Mouse (Mus musculus) CH12.LX (cell line): ENCODE measurements around the gene Osbp.

Experiments used
- CHD1 ChIP-seq: IDR thresholded peaks from 2 replicates; pipeline ENCODE4 v1.6.1; 2012; ENCODE audit warnings: low read depth, low read length, improper control_type of control experiment, inconsistent platforms
- CTCF ChIP-seq, 2 experiments: IDR thresholded peaks in 1 of 2; conservative IDR thresholded peaks in 1 of 2; 2 replicates each; pipeline ENCODE4 v1.5.1; 2011 to 2012; ENCODE audit warnings: low read depth in 2 of 2, low read length in 2 of 2, improper control_type of control experiment in 1 of 2, inconsistent platforms in 1 of 2, mild to moderate bottlenecking in 1 of 2, moderate library complexity in 1 of 2
- EP300 ChIP-seq: IDR thresholded peaks from 2 replicates; pipeline ENCODE4 v1.6.1; 2011; ENCODE audit warnings: low read length, improper control_type of control experiment
- HCFC1 ChIP-seq: IDR thresholded peaks from 2 replicates; pipeline ENCODE4 v1.6.1; 2012; ENCODE audit warnings: low read depth, mild to moderate bottlenecking, inconsistent platforms, low read length, improper control_type of control experiment
- KAT2A ChIP-seq: IDR thresholded peaks from 2 replicates; pipeline ENCODE4 v1.6.1; 2012; ENCODE audit warnings: low read length, improper control_type of control experiment, inconsistent platforms; ENCODE audit not compliant: insufficient replicate concordance
- MXI1 ChIP-seq: IDR thresholded peaks from 2 replicates; pipeline ENCODE4 v1.6.1; 2011; ENCODE audit warnings: mild to moderate bottlenecking, low read depth, low read length, improper control_type of control experiment
- NRF1 ChIP-seq: IDR thresholded peaks from 2 replicates; pipeline ENCODE4 v1.6.1; 2014; ENCODE audit warnings: low read depth, mild to moderate bottlenecking, inconsistent platforms, low read length, improper control_type of control experiment, moderate library complexity
- POLR2A ChIP-seq: IDR thresholded peaks from 2 replicates; pipeline ENCODE4 v1.6.1; 2011; ENCODE audit warnings: low read depth, mild to moderate bottlenecking, improper control_type of control experiment, low read length
- RCOR1 ChIP-seq: conservative IDR thresholded peaks from 2 replicates; pipeline ENCODE4 v1.6.1; 2012; ENCODE audit warnings: low read depth, mild to moderate bottlenecking, inconsistent platforms, low read length, improper control_type of control experiment
- TCF12 ChIP-seq: IDR thresholded peaks from 2 replicates; pipeline ENCODE4 v1.6.1; 2014; ENCODE audit warnings: low read depth, mild to moderate bottlenecking, inconsistent platforms, low read length, improper control_type of control experiment
- UBTF ChIP-seq: IDR thresholded peaks from 2 replicates; pipeline ENCODE4 v1.6.1; 2012; ENCODE audit warnings: low read depth, mild to moderate bottlenecking, inconsistent platforms, low read length, improper control_type of control experiment, moderate library complexity
- ZC3H11A ChIP-seq: IDR thresholded peaks from 2 replicates; pipeline ENCODE4 v1.6.1; 2012; ENCODE audit warnings: low read depth, mild to moderate bottlenecking, inconsistent platforms, low read length, improper control_type of control experiment
- ZMIZ1 ChIP-seq: IDR thresholded peaks from 2 replicates; pipeline ENCODE4 v1.6.1; 2012; ENCODE audit warnings: low read depth, mild to moderate bottlenecking, inconsistent platforms, low read length, improper control_type of control experiment

GRCm38 (mm10) chr19:12011560-12012556, 46.1 kb downstream of the Osbp start:
- TF ChIP-seq MXI1 = no peak
- TF ChIP-seq HCFC1 = no peak
- no peak for TF ChIP-seq RCOR1
- 0 out of 4 replicates have a peak, but pooled peaks of 1 of the 2 experiments have one; percentile 17 for TF ChIP-seq CTCF (conservative IDR thresholded peaks at IDR 0.05 in 1 of 2, IDR thresholded peaks at IDR 0.05 in 1 of 2; ENCODE audit: low read depth in 2 of 2, low read length in 2 of 2)
- TF ChIP-seq KAT2A = no peak
- no peak for TF ChIP-seq ZC3H11A
- no peak for TF ChIP-seq ZMIZ1
- no peak for TF ChIP-seq EP300
- no peak for TF ChIP-seq UBTF
- no peak for TF ChIP-seq NRF1
- no peak; the same call in 1 of the 2 replicates for TF ChIP-seq POLR2A
- TF ChIP-seq TCF12 = no peak
- no peak for TF ChIP-seq CHD1
